Mouse (Mus musculus) intestine, embryonic 15.5 days (tissue): ENCODE measurements around the gene Rrad. TPM values are rescaled to one million over a fixed set of nuclear protein-coding genes. Genes with fewer than 3 reads are reported as not detected.
A peak's percentile ranks its signal among the peaks of the same experiment; 100 is the strongest.
"Not testable (repeated sequence)": the region's sequence is repeated elsewhere in the genome, so short reads cannot be mapped to it uniquely, and the experiment has no call there.

Experiments used
- ATAC-seq: fragments of 200-750 bp; cut with Nextera tagmentation; 2 replicates; pipeline ENCODE4 v1.8.0; 2017; ENCODE audit warnings: moderate TSS enrichment, moderate library complexity
- H3K27ac ChIP-seq: fragments of 300-500 bp; sonication (generic); 2 replicates; pipeline ENCODE4 v1.5.1; 2015; ENCODE audit warnings: mild to moderate bottlenecking, inconsistent platforms
- H3K27me3 ChIP-seq: fragments of 300-500 bp; sonication (generic); replicated peaks from 2 replicates; pipeline ENCODE4 v1.6.1; 2015; ENCODE audit warnings: inconsistent platforms
- H3K36me3 ChIP-seq: fragments of 300-500 bp; sonication (generic); 2 replicates; pipeline ENCODE4 v1.6.1; 2015; ENCODE audit warnings: inconsistent platforms
- H3K4me1 ChIP-seq: fragments of 300-500 bp; sonication (generic); replicated peaks from 2 replicates; pipeline ENCODE4 v1.6.1; 2015; ENCODE audit warnings: inconsistent platforms
- H3K4me2 ChIP-seq: fragments of 300-500 bp; sonication (generic); replicated peaks from 2 replicates; pipeline ENCODE4 v1.6.1; 2015; ENCODE audit warnings: mild to moderate bottlenecking, inconsistent platforms
- H3K4me3 ChIP-seq: fragments of 300-500 bp; sonication (generic); replicated peaks from 2 replicates; pipeline ENCODE4 v1.5.1; 2015; ENCODE audit warnings: inconsistent platforms
- H3K9ac ChIP-seq: fragments of 300-500 bp; sonication (generic); 2 replicates; pipeline ENCODE4 v1.6.1; 2015; ENCODE audit warnings: inconsistent platforms
- H3K9me3 ChIP-seq: fragments of 300-500 bp; sonication (generic); 2 replicates; pipeline ENCODE4 v1.6.1; 2016; ENCODE audit warnings: inconsistent platforms
- WGBS: fragments of 180-500 bp; shearing (Covaris S2); methylation state at CpG from one replicate; pipeline ENCODE4 v1.1.7; 2015; 5-methylcytosine and 5-hydroxymethylcytosine counted together
- polyA plus RNA-seq: library from polyadenylated mRNA; unstranded; fragments of >200 nt; fragmentation: Nextera tagmentation; extraction: Ambion mirVana; gene quantifications from 2 replicates; pipeline ENCODE4 v1.2.1, GENCODE M21; 2015

Rrad gene
- 4.6 and 4.8 TPM in 2 replicates for polyA plus RNA-seq

GRCm38 (mm10) chr8:104630981-104631663 lies at the start of gene Rrad:
Gene Rrad (minus strand): TSS chr8:104631327.
- H3K9me3 ChIP-seq, result no peaks in the 10 kb centered on the region
- 2% methylated on average over 28 of the region's 28 CpGs for WGBS
- ATAC-seq, result peak; percentile 81

GRCm38 (mm10) chr8:104655614-104656013 lies 24.5 kb upstream of the Rrad start:
- no peak for ATAC-seq
- Histone ChIP-seq H3K9ac (no peak overlapping the region), H3K4me1 (no peaks in the 10 kb centered on the region), H3K4me2 (no peak overlapping the region), H3K9me3 (no peaks in the 10 kb centered on the region), H3K4me3 (no peak overlapping the region), H3K36me3 (no peaks in the 10 kb centered on the region), H3K27me3 (no peaks in the 10 kb centered on the region), H3K27ac (no peak overlapping the region)
- WGBS, result 76% methylated on average over 4 of the region's 4 CpGs

More at GRCm38 (mm10) chr8:104630981-104631663, at the start of gene Rrad:
- H3K36me3 ChIP-seq, result no peaks in the 10 kb centered on the region
- peak within 1 kb of the TSS; percentile 83 for H3K4me2 ChIP-seq
- peaks cover 15% of the 10 kb centered on the region; the same call in 1 of the 2 replicates for H3K4me1 ChIP-seq
- peak within 1 kb of the TSS; percentile 37 for H3K4me3 ChIP-seq
- H3K27ac ChIP-seq, result no peak within 1 kb of the TSS
- peaks cover 14% of the 10 kb centered on the region for H3K27me3 ChIP-seq
- peak within 1 kb of the TSS; percentile 28 for H3K9ac ChIP-seq

GRCm38 (mm10) chr8:104654984-104655383 lies 23.9 kb upstream of the Rrad start:
- no peak overlapping the region for H3K27ac ChIP-seq
- ATAC-seq, result peak; percentile 79
- H3K4me3 ChIP-seq, result no peak overlapping the region
- no peaks in the 10 kb centered on the region for H3K27me3 ChIP-seq
- H3K4me1 ChIP-seq, result no peaks in the 10 kb centered on the region
- WGBS, result 2% methylated on average over 3 of the region's 3 CpGs
- no peaks in the 10 kb centered on the region for H3K9me3 ChIP-seq
- H3K36me3 ChIP-seq, result no peaks in the 10 kb centered on the region
- no peak overlapping the region for H3K9ac ChIP-seq
- H3K4me2 ChIP-seq, result no peak overlapping the region

GRCm38 (mm10) chr8:104644187-104644586 lies 13.1 kb upstream of the Rrad start:
- not testable (repeated sequence) for H3K27me3 ChIP-seq, H3K27ac ChIP-seq, H3K9me3 ChIP-seq, ATAC-seq, H3K4me3 ChIP-seq, H3K9ac ChIP-seq, H3K36me3 ChIP-seq, H3K4me2 ChIP-seq
- whole genome bisulfite sequencing, result 73% methylated on average over 3 of the region's 3 CpGs
- H3K4me1 ChIP-seq, result peaks cover 15% of the 10 kb centered on the region

GRCm38 (mm10) chr8:104642324-104642654 lies 11.2 kb upstream of the Rrad start:
- 76% methylated on average over 6 of the region's 6 CpGs for WGBS
- H3K4me2 ChIP-seq, result peak overlapping the region; percentile 86
- peak; percentile 23 for ATAC-seq

GRCm38 (mm10) chr8:104641426-104642323 lies 10.5 kb upstream of the Rrad start, which contains the start of gene Ciao2b:
Gene Ciao2b (minus strand): TSS chr8:104641965.
- H3K4me2 ChIP-seq, result peak within 1 kb of the TSS; percentile 86
- H3K9me3 ChIP-seq, result no peaks in the 10 kb centered on the region
- ATAC-seq, result peak; percentile 97
- H3K27me3 ChIP-seq, result no peaks in the 10 kb centered on the region
- H3K4me1 ChIP-seq, result peaks cover 15% of the 10 kb centered on the region
- WGBS, result under 1% methylated on average over 66 of the region's 66 CpGs
- H3K9ac ChIP-seq, result peak within 1 kb of the TSS; percentile 82
- H3K27ac ChIP-seq, result peak within 1 kb of the TSS; percentile 72
- peak within 1 kb of the TSS; percentile 86 for H3K4me3 ChIP-seq
- H3K36me3 ChIP-seq, result no peaks in the 10 kb centered on the region

More at GRCm38 (mm10) chr8:104642324-104642654, 11.2 kb upstream of the Rrad start:
- H3K9ac ChIP-seq, result peak overlapping the region; percentile 82
- H3K4me1 ChIP-seq, result peaks cover 15% of the 10 kb centered on the region
- H3K27me3 ChIP-seq, result no peaks in the 10 kb centered on the region
- H3K27ac ChIP-seq, result peak overlapping the region; percentile 72
- H3K36me3 ChIP-seq, result no peaks in the 10 kb centered on the region
- H3K4me3 ChIP-seq, result peak overlapping the region; percentile 86
- no peaks in the 10 kb centered on the region for H3K9me3 ChIP-seq

GRCm38 (mm10) chr8:104640831-104641370 lies 9.8 kb upstream of the Rrad start:
- no peaks in the 10 kb centered on the region for H3K9me3 ChIP-seq
- peak overlapping the region; percentile 86 for H3K4me3 ChIP-seq
- peak; percentile 26; the same call in 1 of the 2 replicates for ATAC-seq
- H3K36me3 ChIP-seq, result no peaks in the 10 kb centered on the region
- H3K4me2 ChIP-seq, result peak overlapping the region; percentile 86
- H3K9ac ChIP-seq, result peak overlapping the region; percentile 82
- WGBS, result 8% methylated on average over 25 of the region's 25 CpGs
- peaks cover 15% of the 10 kb centered on the region for H3K4me1 ChIP-seq
- H3K27me3 ChIP-seq, result no peaks in the 10 kb centered on the region
- peak overlapping the region; percentile 72; the same call in 1 of the 2 replicates for H3K27ac ChIP-seq

GRCm38 (mm10) chr8:104640241-104640640 lies 9.1 kb upstream of the Rrad start:
- H3K27ac ChIP-seq, result no peak overlapping the region
- WGBS, result 77% methylated on average over 7 of the region's 7 CpGs
- no peaks in the 10 kb centered on the region for H3K27me3 ChIP-seq
- peaks cover 15% of the 10 kb centered on the region for H3K4me1 ChIP-seq
- H3K9me3 ChIP-seq, result no peaks in the 10 kb centered on the region
- H3K36me3 ChIP-seq, result no peaks in the 10 kb centered on the region
- no peak for ATAC-seq
- H3K4me2 ChIP-seq, result peak overlapping the region; percentile 86
- peak overlapping the region; percentile 86; the same call in 1 of the 2 replicates for H3K4me3 ChIP-seq
- no peak overlapping the region for H3K9ac ChIP-seq

DNA sequence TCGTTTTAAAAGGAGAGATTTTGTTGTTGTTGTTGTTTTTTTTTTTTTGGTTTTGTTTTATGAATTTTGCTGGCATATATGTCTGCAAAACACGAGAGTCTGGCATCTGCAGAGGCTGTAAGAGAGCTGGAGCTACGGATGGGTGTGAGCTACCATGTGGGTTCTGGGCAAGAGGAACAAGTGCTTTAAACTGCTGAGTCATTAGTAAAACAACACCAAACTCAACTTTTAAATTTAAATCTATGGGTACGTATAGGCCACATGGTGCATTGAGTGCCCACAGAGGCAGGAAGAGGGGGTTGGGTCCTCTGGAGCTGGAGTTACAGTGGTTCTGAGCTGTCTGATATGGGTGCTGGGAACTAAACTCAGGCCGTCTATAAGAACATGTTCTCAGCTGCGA lies 6.9 kb upstream of the Rrad start:
- no peaks in the 10 kb centered on the region for H3K27me3 ChIP-seq
- H3K9me3 ChIP-seq, result no peaks in the 10 kb centered on the region
- peaks cover 15% of the 10 kb centered on the region for H3K4me1 ChIP-seq
- no peak overlapping the region for H3K9ac ChIP-seq
- 88% methylated on average over 6 of the region's 6 CpGs for WGBS
- no peak overlapping the region for H3K27ac ChIP-seq
- H3K4me2 ChIP-seq, result no peak overlapping the region
- no peak overlapping the region for H3K4me3 ChIP-seq
- no peaks in the 10 kb centered on the region for H3K36me3 ChIP-seq
- ATAC-seq, result no peak

- Histone ChIP-seq H3K36me3 (no peaks in the 10 kb centered on the region), H3K9me3 (no peaks in the 10 kb centered on the region), H3K27me3 (peaks cover 7% of the 10 kb centered on the region), H3K9ac (no peak overlapping the region), H3K4me1 (peaks cover 18% of the 10 kb centered on the region), H3K27ac (no peak overlapping the region), H3K4me3 (no peak overlapping the region), H3K4me2 (no peak overlapping the region)
- WGBS, result 86% methylated on average over 3 of the region's 3 CpGs
- ATAC-seq, result no peak
Measured at GRCm38 (mm10) chr8:104635004-104635710, 4.0 kb upstream of the Rrad start.

GRCm38 (mm10) chr8:104633156-104633744 lies 2.1 kb upstream of the Rrad start:
- no peak overlapping the region for H3K4me3 ChIP-seq
- no peak for ATAC-seq
- 52% methylated on average over 9 of the region's 9 CpGs for WGBS
- peaks cover 15% of the 10 kb centered on the region; the same call in 1 of the 2 replicates for H3K4me1 ChIP-seq
- no peak overlapping the region for H3K9ac ChIP-seq
- H3K27ac ChIP-seq, result no peak overlapping the region
- H3K27me3 ChIP-seq, result peaks cover 14% of the 10 kb centered on the region
- no peaks in the 10 kb centered on the region for H3K9me3 ChIP-seq
- H3K4me2 ChIP-seq, result no peak overlapping the region
- no peaks in the 10 kb centered on the region for H3K36me3 ChIP-seq
